Mouse (Mus musculus) stomach, postnatal 0 days (tissue): ENCODE measurements around the gene Cfl1.

Experiments
- CTCF ChIP-seq: IDR thresholded peaks from 2 replicates; pipeline ENCODE4 v1.5.1; 2016; ENCODE audit warnings: antibody characterized with exemption, low read depth, mild to moderate bottlenecking, moderate library complexity
- EP300 ChIP-seq: optimal IDR thresholded peaks from 2 replicates; pipeline ENCODE3; 2016; ENCODE audit warnings: antibody characterized with exemption

DNA sequence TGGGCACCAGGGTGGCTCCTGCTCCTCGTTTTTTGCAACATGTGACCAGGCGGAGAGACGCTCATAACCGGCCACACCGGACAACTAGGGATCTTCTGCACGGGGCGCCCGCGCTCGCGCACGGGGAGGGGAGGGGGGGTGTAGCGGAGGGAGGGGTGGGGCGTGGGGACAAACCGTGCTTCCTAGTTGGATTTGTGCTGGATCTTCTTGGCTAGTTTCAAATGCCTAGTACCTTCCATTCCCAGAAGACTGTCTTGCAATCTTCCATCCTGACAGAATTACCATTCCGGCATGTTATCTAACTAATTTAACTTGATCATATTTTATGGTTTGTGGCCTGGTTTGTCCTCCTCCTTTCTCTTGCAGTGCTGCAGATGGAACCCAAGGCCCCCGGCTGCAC is 13.4 kb downstream of the Cfl1 start, which contains the start of gene 1700020D05Rik:
- TF ChIP-seq CTCF (no peak), EP300 (no peak)
